Mouse (Mus musculus) mouse embryonic stem cell (cell line): ENCODE data around the gene Cep126.

Experiments
- in situ Hi-C, 2 experiments: fragments of 300-500 bp; cut with MboI; formaldehyde crosslinking; loops; 1 replicate in 1 of 2; 3 replicates in 1 of 2; pipeline ENCODE4 v1.14.3; 2019 to 2020; ENCODE audit warnings: low sequenced_read_pairs in 2 of 2, low pct_unique_long_range_greater_than_20kb in 1 of 2, mixed read lengths in 1 of 2; ENCODE audit not compliant: unreplicated experiment in 1 of 2

Gene Cep126

GRCm38 (mm10) chr9:8032847-8033246 is 101.2 kb downstream of the Cep126 start:
- in situ Hi-C loops = no loop called here
